Mouse (Mus musculus) hindbrain, embryonic 16.5 days (tissue): ENCODE data around the gene Rabepk. TPM values are rescaled to one million over a fixed set of nuclear protein-coding genes. Genes with fewer than 3 reads are reported as not detected.

ENCODE experiments used
- ATAC-seq: fragments of 200-750 bp; cut with Nextera tagmentation; 2 replicates; pipeline ENCODE4 v1.8.0; 2017; ENCODE audit warnings: moderate TSS enrichment, moderate library complexity
- H3K27ac ChIP-seq: fragments of 300-500 bp; sonication (generic); 2 replicates; pipeline ENCODE4 v1.5.1; 2014; ENCODE audit warnings: low read depth, mild to moderate bottlenecking, control low read depth, low read length, moderate library complexity
- H3K27me3 ChIP-seq: fragments of 300-500 bp; sonication (generic); replicated peaks from 2 replicates; pipeline ENCODE4 v1.6.1; 2014; ENCODE audit warnings: low read length; ENCODE audit not compliant: control insufficient read depth, insufficient read depth
- H3K36me3 ChIP-seq: fragments of 300-500 bp; sonication (generic); 2 replicates; pipeline ENCODE4 v1.6.1; 2014; ENCODE audit warnings: mild to moderate bottlenecking, low read length, moderate library complexity, mixed read lengths; ENCODE audit not compliant: control insufficient read depth, insufficient read depth
- H3K4me1 ChIP-seq: fragments of 300-500 bp; sonication (generic); 2 replicates; pipeline ENCODE4 v1.6.1; 2014; ENCODE audit warnings: low read depth, low read length; ENCODE audit not compliant: control insufficient read depth, insufficient read depth
- H3K4me2 ChIP-seq: fragments of 300-500 bp; sonication (generic); 2 replicates; pipeline ENCODE4 v1.6.1; 2014; ENCODE audit warnings: mild to moderate bottlenecking, low read length, control low read depth, moderate library complexity
- H3K4me3 ChIP-seq: fragments of 300-500 bp; sonication (generic); 2 replicates; pipeline ENCODE4 v1.5.1; 2014; ENCODE audit warnings: mild to moderate bottlenecking, low read length, control low read depth, moderate library complexity
- H3K9ac ChIP-seq: fragments of 300-500 bp; sonication (generic); 2 replicates; pipeline ENCODE4 v1.6.1; 2014; ENCODE audit warnings: low read depth, mild to moderate bottlenecking, control low read depth, low read length, moderate library complexity
- H3K9me3 ChIP-seq: fragments of 300-500 bp; sonication (generic); 2 replicates; pipeline ENCODE4 v1.6.1; 2014; ENCODE audit warnings: mild to moderate bottlenecking, low read length, moderate library complexity; ENCODE audit not compliant: control insufficient read depth
- WGBS: fragments of 180-500 bp; shearing (Covaris S2); extraction: QIAGEN DNeasy Blood & Tissue Kit; methylation state at CpG from one replicate; pipeline ENCODE4 v1.1.7; 2014; 5-methylcytosine and 5-hydroxymethylcytosine counted together
- polyA plus RNA-seq: library from polyadenylated mRNA; unstranded; fragments of >200 nt; fragmentation: Nextera tagmentation; extraction: Ambion mirVana; gene quantifications from 2 replicates; pipeline ENCODE4 v1.2.1, GENCODE M21; 2015

The Rabepk gene
- polyA plus RNA-seq, 1 experiment from 2014 or later, result 29.7 TPM

GRCm38 (mm10) chr2:34741390-34742159 lies 58.1 kb downstream of the Rabepk start:
- WGBS, result 94% methylated on average over 12 of the region's 12 CpGs
- Histone ChIP-seq H3K4me3 (no peak overlapping the region), H3K27ac (no peak overlapping the region), H3K36me3 (peaks cover 2% of the 10 kb centered on the region; the same call in 1 of the 2 replicates), H3K4me2 (no peak overlapping the region), H3K9me3 (no peaks in the 10 kb centered on the region), H3K27me3 (no peaks in the 10 kb centered on the region), H3K9ac (no peak overlapping the region), H3K4me1 (no peaks in the 10 kb centered on the region)
- no peak for ATAC-seq

DNA sequence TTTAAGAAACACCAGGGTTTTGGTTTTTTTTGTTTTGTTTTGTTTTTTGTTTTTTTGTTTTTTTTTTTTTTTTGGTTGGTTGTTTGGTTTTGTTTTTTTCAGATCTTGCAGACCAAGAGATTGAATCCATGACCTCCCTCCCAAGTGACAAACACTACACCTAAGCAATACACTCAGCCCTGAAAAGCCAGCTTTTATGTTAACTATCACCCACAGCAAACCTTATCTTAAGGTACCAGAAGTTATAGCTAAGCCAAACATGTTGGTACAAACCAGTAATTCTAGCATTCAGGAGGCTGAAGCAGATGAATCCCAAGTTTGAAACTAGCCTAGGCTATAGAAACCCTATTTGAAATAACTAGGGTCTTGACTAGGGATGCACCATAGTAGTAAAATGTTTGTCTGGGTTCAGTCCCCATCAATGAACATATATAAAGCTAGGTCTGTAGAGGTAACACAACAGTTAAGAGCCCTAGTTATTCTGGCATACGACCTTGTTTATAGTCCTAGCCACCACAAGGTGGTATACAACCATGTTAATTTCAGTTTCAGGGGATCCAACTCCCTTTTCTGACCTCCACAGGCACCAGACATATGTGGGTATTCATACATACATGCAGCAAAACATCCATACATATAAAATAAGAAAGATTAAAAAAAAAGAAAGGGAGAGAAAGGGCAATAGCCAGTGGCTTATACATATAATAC lies 59.9 kb downstream of the Rabepk start:
- Histone ChIP-seq H3K4me3 (no peak overlapping the region), H3K9ac (no peak overlapping the region), H3K36me3 (peaks cover 2% of the 10 kb centered on the region; the same call in 1 of the 2 replicates), H3K4me2 (no peak overlapping the region), H3K9me3 (no peaks in the 10 kb centered on the region), H3K27me3 (no peaks in the 10 kb centered on the region), H3K27ac (no peak overlapping the region), H3K4me1 (no peaks in the 10 kb centered on the region)
- WGBS, result 76% methylated on average over 1 of the region's 1 CpGs
- ATAC-seq, result no peak

DNA sequence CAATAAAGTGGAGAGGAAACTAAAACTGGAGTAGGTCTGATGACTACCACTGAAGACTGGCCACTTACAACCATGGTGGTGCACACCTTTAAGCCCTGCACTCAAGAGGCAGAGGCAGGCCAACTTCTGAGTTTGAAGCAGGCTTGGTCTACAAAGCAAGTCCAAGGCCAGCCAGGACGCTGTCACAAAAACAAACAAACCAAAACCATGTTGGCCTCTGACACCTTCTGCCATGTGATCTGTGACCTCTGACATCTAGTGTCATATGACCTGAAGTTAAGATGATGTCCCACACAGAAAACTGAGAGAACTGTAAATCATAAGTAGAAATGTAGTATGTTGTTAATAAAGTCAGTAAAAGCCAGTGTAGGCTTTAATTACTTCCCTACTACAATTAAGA lies 61.8 kb downstream of the Rabepk start:
- Histone ChIP-seq H3K9ac (no peak overlapping the region), H3K36me3 (no peaks in the 10 kb centered on the region), H3K9me3 (no peaks in the 10 kb centered on the region), H3K4me2 (no peak overlapping the region), H3K27ac (no peak overlapping the region), H3K4me3 (no peak overlapping the region), H3K4me1 (no peaks in the 10 kb centered on the region), H3K27me3 (no peaks in the 10 kb centered on the region)
- no peak for ATAC-seq
- WGBS, result 75% methylated on average over 1 of the region's 1 CpGs

DNA sequence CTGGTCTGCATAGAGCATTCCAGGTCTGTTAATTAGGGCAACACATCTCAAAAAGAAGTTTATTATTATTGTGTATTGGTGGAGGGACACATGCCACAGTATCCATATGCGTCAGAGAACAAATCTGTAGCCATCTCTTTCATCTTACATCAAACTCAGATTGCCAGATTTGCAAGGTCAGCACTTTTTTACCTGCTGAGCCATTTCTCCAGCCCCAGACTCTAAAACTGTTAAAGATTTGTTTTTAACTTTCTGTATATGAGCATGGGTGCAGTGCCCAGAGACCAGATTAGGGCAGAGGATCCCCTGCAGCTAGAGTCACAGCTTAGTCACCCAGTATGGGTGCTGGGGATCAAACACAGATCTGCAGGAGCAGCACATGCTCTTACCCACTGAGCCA lies 63.1 kb downstream of the Rabepk start:
- H3K27me3 ChIP-seq, result no peaks in the 10 kb centered on the region
- H3K36me3 ChIP-seq, result no peaks in the 10 kb centered on the region
- H3K4me1 ChIP-seq, result no peaks in the 10 kb centered on the region
- no peak overlapping the region for H3K27ac ChIP-seq
- ATAC-seq, result no peak
- H3K9ac ChIP-seq, result no peak overlapping the region
- 79% methylated on average over 1 of the region's 1 CpGs for WGBS
- H3K4me2 ChIP-seq, result no peak overlapping the region
- no peak overlapping the region for H3K4me3 ChIP-seq
- no peaks in the 10 kb centered on the region for H3K9me3 ChIP-seq

Other genes starting within 250 kb of the Rabepk start
- 103 and 108 TPM in 2 replicates for gene Gapvd1, start 44.7 kb downstream of the Rabepk start, polyA plus RNA-seq
- 442 and 458 TPM in 2 replicates for gene Hspa5, start 27.9 kb downstream of the Rabepk start, polyA plus RNA-seq
- 95.2 and 106 TPM in 2 replicates for gene Fbxw2, start 26.4 kb upstream of the Rabepk start, polyA plus RNA-seq
- gene Gm34653, start 33.1 kb upstream of the Rabepk start, polyA plus RNA-seq, result not detected in 2 replicates
- gene Cutal, start 74.5 kb upstream of the Rabepk start, polyA plus RNA-seq, result 0.16 and 0.35 TPM in 2 replicates
- gene Psmd5, start 75.1 kb upstream of the Rabepk start, polyA plus RNA-seq, result 96.8 and 105 TPM in 2 replicates
- 2.2 and 2.7 TPM in 2 replicates for gene Phf19, start 114.1 kb upstream of the Rabepk start, polyA plus RNA-seq
- gene Traf1, start 161.9 kb upstream of the Rabepk start, polyA plus RNA-seq, result 2.5 and 4.0 TPM in 2 replicates